Comparison of ENCODE assay signal across 9 mouse cellular contexts in genomic region chr16:34372103-34372741, GRCm38 (mm10).
A peak's percentile ranks its signal among the peaks of the same experiment; 100 is the strongest.
DNase-seq lines count a peak whose midpoint lies in the region; ATAC-seq and TF ChIP-seq lines count a peak whose summit lies in the region.
"Had no signal": no experiment of that assay in that cellular context is flagged by ENCODE, and none has a peak within 500 bp of the region (broad histone marks: within the 10 kb centered on the region; RNA-seq: fewer than 3 reads in every experiment).

No protein-coding gene starts in this region.

- H3K27ac ChIP-seq in cerebellum, adult 2 months (ENCODE audit: insufficient read depth, low read length) = no peak overlapping the region
- no peak overlapping the region for H3K27ac ChIP-seq in neural tube, embryonic 15.5 days (replicated peaks)

- H3K9ac ChIP-seq in neural tube, embryonic 15.5 days (replicated peaks) = no peak overlapping the region

- no peak overlapping the region for H3K4me3 ChIP-seq in cerebellum, adult 2 months (replicated peaks; ENCODE audit: insufficient read depth, low read depth, low read length)
- no peak overlapping the region for H3K4me3 ChIP-seq in neural tube, embryonic 15.5 days (replicated peaks)
- H3K4me3 ChIP-seq: erythroblast, embryonic 14.5 days had no signal

- no peaks in the 10 kb centered on the region for H3K27me3 ChIP-seq in cerebellum, adult 2 months (ENCODE audit: control insufficient read depth, insufficient read depth, low read length)
- H3K27me3 ChIP-seq in neural tube, embryonic 15.5 days (replicated peaks) = no peaks in the 10 kb centered on the region

- peak; percentile 75 to 89 for DNase-seq in adrenal gland, adult (ENCODE audit: inconsistent age in 2 of 2, low spot score in 1 of 2)
- DNase-seq in adrenal gland, postnatal 4 days (ENCODE audit: low spot score in 2 of 2) = no peak
- DNase-seq in right cerebral cortex, postnatal 25 days = peak; percentile 36
- DNase-seq in right cerebral cortex, postnatal 4 days = no peak
- DNase-seq in kidney, postnatal 10 days = peak; percentile 58
- DNase-seq in urinary bladder, postnatal 36 days (ENCODE audit: low spot score in 2 of 2) = peak; percentile 13 to 20
- no peak for DNase-seq in cerebellum, adult 2 months

- H3K4me2 ChIP-seq in neural tube, embryonic 15.5 days = no peak overlapping the region

- peaks cover 2% of the 10 kb centered on the region; the same call in 1 of the 2 replicates for H3K4me1 ChIP-seq in cerebellum, adult 2 months (ENCODE audit: control insufficient read depth, insufficient read depth, low read length)
- H3K4me1 ChIP-seq in neural tube, embryonic 15.5 days = peaks cover 11% of the 10 kb centered on the region; the same call in 1 of the 2 replicates

- 55% methylated on average over 15 of the region's 15 CpGs for WGBS in cerebellum, adult 2 months
- 74% methylated on average over 15 of the region's 15 CpGs for WGBS in neural tube, embryonic 15.5 days

- no peak for TF ChIP-seq POLR2A in cerebellum, adult 2 months (IDR thresholded peaks at IDR 0.05; ENCODE audit: borderline replicate concordance, insufficient read depth, low read length)

- TF ChIP-seq CTCF in cerebellum, adult 2 months (IDR thresholded peaks at IDR 0.05; ENCODE audit: borderline replicate concordance, insufficient read depth, low read depth, low read length) = no peak

- H3K36me3 ChIP-seq in neural tube, embryonic 15.5 days = no peaks in the 10 kb centered on the region

- no peak for ATAC-seq in neural tube, embryonic 15.5 days (ENCODE audit: low FRiP score)

- no peaks in the 10 kb centered on the region for H3K9me3 ChIP-seq in neural tube, embryonic 15.5 days (replicated peaks)

Comparison
In these comparisons a context has a peak if more than half of its experiments do, and no peak if none do; other contexts are left out.
1. DNase-seq: peak in adrenal gland, adult (2 of 2), right cerebral cortex, postnatal 25 days (single experiment), kidney, postnatal 10 days (single experiment) and urinary bladder, postnatal 36 days (2 of 2); none in adrenal gland, postnatal 4 days (0 of 2), right cerebral cortex, postnatal 4 days (single experiment) and cerebellum, adult 2 months (0 of 2).